Mouse (Mus musculus): Measurements from ENCODE around the gene Ccnb1ip1.

Gene Ccnb1ip1

GRCm38 (mm10) chr14:50784391-50785250, 22.9 kb downstream of the Ccnb1ip1 start:
- no peak for DNase-seq (ENCODE audit: low spot score in 2 of 2)

GRCm38 (mm10) chr14:50782166-50782565, 25.4 kb downstream of the Ccnb1ip1 start:
- no peak for DNase-seq (ENCODE audit: low spot score in 2 of 2)

- DNase-seq (ENCODE audit: low spot score in 2 of 2), result no peak
Measured at GRCm38 (mm10) chr14:50771342-50771741, 36.2 kb downstream of the Ccnb1ip1 start.

- no peak for DNase-seq (ENCODE audit: low spot score in 2 of 2)
Measured at GRCm38 (mm10) chr14:50765736-50766135, 41.8 kb downstream of the Ccnb1ip1 start.

- DNase-seq (ENCODE audit: low spot score in 2 of 2), result no peak
Measured at GRCm38 (mm10) chr14:50758416-50759085, 49.0 kb downstream of the Ccnb1ip1 start.

GRCm38 (mm10) chr14:50744994-50745393, 62.5 kb downstream of the Ccnb1ip1 start, which contains the start of gene Olfr749:
Olfr749 (minus strand) TSS chr14:50745094.
- no peak for DNase-seq (ENCODE audit: low spot score in 2 of 2)

- DNase-seq (ENCODE audit: low spot score in 2 of 2), result no peak
Measured at GRCm38 (mm10) chr14:50741584-50741983, 65.9 kb downstream of the Ccnb1ip1 start.

- DNase-seq (ENCODE audit: low spot score in 2 of 2), result no peak
Measured at GRCm38 (mm10) chr14:50740334-50740733, 67.2 kb downstream of the Ccnb1ip1 start.
